Mouse (Mus musculus) bone marrow, adult 2 months (tissue): ENCODE data around the gene Nrsn2.

ENCODE experiments used
- CTCF ChIP-seq: fragments of 200-500 bp; IDR thresholded peaks from 2 replicates; pipeline ENCODE4 v1.5.1; 2011; ENCODE audit warnings: low read length, control low read depth; ENCODE audit not compliant: control insufficient read depth, insufficient read depth
- POLR2A ChIP-seq: fragments of 200-500 bp; IDR thresholded peaks from 2 replicates; pipeline ENCODE4 v1.6.1; 2011; ENCODE audit warnings: low read depth, mild to moderate bottlenecking, control low read depth, low read length, borderline replicate concordance; ENCODE audit not compliant: control insufficient read depth

DNA sequence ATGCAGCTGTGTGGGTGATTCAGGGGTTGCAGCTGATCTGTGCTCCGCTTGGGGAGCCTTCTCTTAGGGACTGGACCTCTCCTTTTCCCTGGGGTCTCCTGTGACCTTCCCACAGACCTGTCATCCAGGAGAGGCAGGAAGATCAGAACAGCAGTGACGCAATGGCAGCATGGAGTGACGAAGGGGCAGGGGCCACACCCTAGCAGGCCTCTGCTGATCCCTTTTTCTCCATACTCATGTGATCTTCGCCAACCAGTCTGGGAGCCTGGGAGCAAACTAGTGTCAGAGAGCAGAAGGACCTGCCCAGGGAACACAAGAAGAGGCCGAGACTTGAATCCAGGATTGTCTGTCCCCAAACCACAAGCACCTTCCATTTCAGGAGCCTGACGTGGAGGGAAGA, 27.2 kb downstream of the Nrsn2 start:
- no peak for TF ChIP-seq CTCF
- no peak for TF ChIP-seq POLR2A
